Mouse (Mus musculus) erythroblast, embryonic 14.5 days (primary cell): ENCODE measurements around the gene Dusp15. TPM values are rescaled to one million over a fixed set of nuclear protein-coding genes. Genes with fewer than 3 reads are reported as not detected.

Experiments
- H3K27me3 ChIP-seq: 2 replicates; pipeline ENCODE4 v1.6.1; 2012; ENCODE audit warnings: inconsistent platforms; ENCODE audit not compliant: control insufficient read depth
- H3K36me3 ChIP-seq: 2 replicates; pipeline ENCODE4 v1.6.1; 2012; ENCODE audit warnings: mild to moderate bottlenecking, inconsistent platforms; ENCODE audit not compliant: control insufficient read depth
- H3K4me1 ChIP-seq: 2 replicates; pipeline ENCODE4 v1.6.1; 2012; ENCODE audit warnings: inconsistent platforms; ENCODE audit not compliant: control insufficient read depth
- H3K4me3 ChIP-seq: replicated peaks from 2 replicates; pipeline ENCODE3; 2012; ENCODE audit warnings: moderate library complexity, mild to moderate bottlenecking, inconsistent platforms
- H3K9me3 ChIP-seq: 2 replicates; pipeline ENCODE4 v1.6.1; 2012; ENCODE audit warnings: low read length, inconsistent platforms, mixed read lengths; ENCODE audit not compliant: control insufficient read depth
- GATA1 ChIP-seq: IDR thresholded peaks from 2 replicates; pipeline ENCODE4 v1.6.1; 2012; ENCODE audit warnings: low read length, inconsistent platforms, mixed read lengths
- TAL1 ChIP-seq: IDR thresholded peaks from 3 replicates; pipeline ENCODE4 v1.6.1; 2012; ENCODE audit warnings: low read length, inconsistent platforms, mixed read lengths
- polyA plus RNA-seq: library from polyadenylated mRNA; stranded (reverse); fragments of >175 nt; gene quantifications from 2 replicates; pipeline ENCODE4 v1.2.3, GENCODE M21; 2012

Gene Dusp15
- polyA plus RNA-seq, 1 experiment = not detected

GRCm38 (mm10) chr2:152911031-152911430 is 40.5 kb downstream of the Dusp15 start, which contains the start of gene Mylk2:
Gene Mylk2 (plus strand): TSS chr2:152911352.
- TF ChIP-seq GATA1 (no peak), TAL1 (no peak)
- Histone ChIP-seq H3K27me3 (peaks cover 46% of the 10 kb centered on the region), H3K4me3 (no peak within 1 kb of the TSS), H3K9me3 (no peaks in the 10 kb centered on the region), H3K4me1 (peaks cover 11% of the 10 kb centered on the region), H3K36me3 (no peaks in the 10 kb centered on the region)

DNA sequence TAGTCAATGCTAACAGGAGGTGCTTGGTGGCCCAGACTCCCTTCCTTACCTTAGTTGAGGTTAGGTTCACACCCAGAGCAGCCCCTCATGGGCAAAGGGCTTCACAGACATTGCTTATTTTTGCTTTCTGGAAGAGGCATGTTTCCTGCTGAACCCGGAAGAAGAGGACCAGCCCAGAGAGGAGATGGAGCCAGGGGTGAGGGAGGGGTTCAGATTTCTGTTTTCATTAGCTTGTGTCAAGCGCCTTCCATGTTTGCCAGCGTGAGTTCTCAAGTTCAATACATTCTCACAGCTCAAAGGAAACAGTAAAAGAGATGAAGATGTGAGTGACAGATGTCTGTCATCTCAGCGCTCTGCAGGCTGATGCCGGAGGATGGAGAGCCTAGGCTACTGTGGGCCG is 41.6 kb downstream of the Dusp15 start:
- Histone ChIP-seq H3K4me1 (peaks cover 9% of the 10 kb centered on the region), H3K27me3 (peaks cover 43% of the 10 kb centered on the region), H3K9me3 (no peaks in the 10 kb centered on the region), H3K36me3 (no peaks in the 10 kb centered on the region), H3K4me3 (no peak overlapping the region)
- TF ChIP-seq GATA1 (no peak), TAL1 (no peak)

GRCm38 (mm10) chr2:152907114-152907943 is 44.2 kb downstream of the Dusp15 start:
- H3K9me3 ChIP-seq = no peaks in the 10 kb centered on the region
- no peaks in the 10 kb centered on the region for H3K36me3 ChIP-seq
- no peak overlapping the region for H3K4me3 ChIP-seq
- TF ChIP-seq TAL1 (no peak), GATA1 (no peak)
- H3K4me1 ChIP-seq = no peaks in the 10 kb centered on the region
- peaks cover 25% of the 10 kb centered on the region for H3K27me3 ChIP-seq

DNA sequence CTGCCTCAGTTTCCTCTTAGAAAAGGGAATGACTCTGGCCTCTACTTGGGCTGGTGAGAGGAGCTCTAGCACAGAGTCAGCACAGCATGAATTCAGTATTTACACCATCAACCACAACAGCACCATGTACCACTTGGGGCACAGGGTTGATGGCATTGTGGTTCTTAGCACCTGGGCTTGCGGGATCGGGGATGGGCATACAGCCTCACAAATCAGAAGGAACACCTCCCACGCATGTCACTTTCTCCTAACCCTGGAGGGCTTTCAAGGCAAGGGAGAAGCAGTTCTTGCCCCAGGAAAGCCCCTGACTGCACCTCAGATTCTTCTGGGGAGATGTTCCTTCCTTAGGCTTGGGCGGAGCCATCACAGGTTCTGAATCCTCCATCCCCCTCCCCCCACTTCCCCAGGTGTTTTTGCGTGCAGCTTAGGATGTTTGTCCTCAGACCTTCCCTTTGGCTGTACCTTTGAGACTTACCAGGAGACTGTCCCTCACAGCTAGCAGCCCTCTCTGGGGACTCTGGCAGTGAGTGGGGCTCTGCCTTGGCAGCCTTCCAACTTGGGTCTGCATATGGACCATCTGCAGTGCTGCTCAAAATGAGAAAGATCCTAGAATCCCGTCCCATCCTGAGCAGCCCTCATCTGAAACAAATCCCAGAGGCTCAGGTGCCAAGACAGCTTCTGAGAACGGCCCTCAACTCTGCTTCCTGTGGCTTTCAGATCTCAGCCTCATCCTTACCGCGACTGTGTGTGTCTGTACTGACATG is 45.0 kb downstream of the Dusp15 start:
- no peaks in the 10 kb centered on the region for H3K9me3 ChIP-seq
- H3K36me3 ChIP-seq = peaks cover 4% of the 10 kb centered on the region
- no peak overlapping the region for H3K4me3 ChIP-seq
- peaks cover 1% of the 10 kb centered on the region; the same call in 1 of the 2 replicates for H3K4me1 ChIP-seq
- no peak for TF ChIP-seq GATA1
- H3K27me3 ChIP-seq = peaks cover 19% of the 10 kb centered on the region

GRCm38 (mm10) chr2:152905036-152905829 is 46.3 kb downstream of the Dusp15 start:
- TF ChIP-seq GATA1 = no peak
- no peak for TF ChIP-seq TAL1
- H3K4me1 ChIP-seq = peaks cover 1% of the 10 kb centered on the region; the same call in 1 of the 2 replicates
- no peaks in the 10 kb centered on the region for H3K9me3 ChIP-seq
- peaks cover 7% of the 10 kb centered on the region for H3K27me3 ChIP-seq
- peaks cover 7% of the 10 kb centered on the region for H3K36me3 ChIP-seq
- no peak overlapping the region for H3K4me3 ChIP-seq

DNA sequence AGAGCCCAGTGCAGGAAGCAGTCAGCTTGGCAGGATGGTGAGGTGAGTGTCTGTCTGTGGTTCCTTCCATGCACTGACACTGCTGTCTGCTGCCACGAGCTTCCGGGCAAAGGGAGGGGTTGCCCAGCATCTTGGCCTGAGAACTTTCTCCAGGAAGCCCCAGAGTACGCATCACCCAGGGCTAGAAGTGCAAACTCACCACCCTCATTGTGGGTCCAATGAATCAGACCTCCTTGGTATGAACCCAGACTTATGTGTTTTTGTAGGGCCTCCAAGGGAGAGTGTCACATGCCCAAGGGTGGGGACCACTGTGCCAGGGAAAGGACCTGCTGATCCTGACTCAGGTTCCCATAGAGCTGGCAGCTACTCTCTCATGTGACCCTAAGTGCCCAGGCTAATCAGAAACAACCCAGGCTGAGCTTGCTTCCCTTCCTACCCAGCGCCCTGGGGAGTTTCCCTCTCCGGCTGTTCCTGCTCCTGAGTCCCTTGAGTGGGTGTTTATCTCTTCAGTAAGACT is 47.3 kb downstream of the Dusp15 start:
- no peak for TF ChIP-seq TAL1
- TF ChIP-seq GATA1 = no peak

GRCm38 (mm10) chr2:152903586-152903985 is 47.9 kb downstream of the Dusp15 start:
- peaks cover 18% of the 10 kb centered on the region for H3K36me3 ChIP-seq
- H3K9me3 ChIP-seq = no peaks in the 10 kb centered on the region
- H3K4me3 ChIP-seq = no peak overlapping the region
- H3K27me3 ChIP-seq = peaks cover 3% of the 10 kb centered on the region
- TF ChIP-seq TAL1 (no peak), GATA1 (no peak)
- peaks cover 1% of the 10 kb centered on the region; the same call in 1 of the 2 replicates for H3K4me1 ChIP-seq

More for the DNA sequence above, 47.3 kb downstream of the Dusp15 start:
- Histone ChIP-seq H3K27me3 (peaks cover 3% of the 10 kb centered on the region), H3K9me3 (no peaks in the 10 kb centered on the region), H3K4me1 (peaks cover 1% of the 10 kb centered on the region; the same call in 1 of the 2 replicates), H3K4me3 (no peak overlapping the region), H3K36me3 (peaks cover 12% of the 10 kb centered on the region)

DNA sequence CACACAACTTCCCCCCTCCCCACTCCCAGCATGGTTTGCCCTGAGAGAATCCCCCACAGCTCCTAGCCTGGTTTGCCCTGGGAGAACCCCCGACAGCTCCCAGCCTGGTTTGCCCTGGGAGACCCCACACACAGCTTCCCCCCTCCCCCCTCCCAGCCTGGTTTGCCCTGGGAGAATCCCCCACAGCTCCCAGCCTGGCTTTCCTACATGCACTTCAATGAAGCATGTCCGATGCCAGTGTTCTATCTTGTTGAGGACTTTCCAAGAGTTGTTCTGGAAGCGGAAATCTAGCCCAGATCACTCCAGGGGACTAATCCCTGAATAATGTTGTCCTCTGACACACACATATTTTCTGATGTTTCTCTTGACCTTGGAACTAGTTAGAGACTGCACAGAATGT is 48.8 kb downstream of the Dusp15 start:
- peaks cover 3% of the 10 kb centered on the region for H3K27me3 ChIP-seq
- H3K4me3 ChIP-seq = no peak overlapping the region
- peaks cover 1% of the 10 kb centered on the region; the same call in 1 of the 2 replicates for H3K4me1 ChIP-seq
- H3K9me3 ChIP-seq = no peaks in the 10 kb centered on the region
- peaks cover 19% of the 10 kb centered on the region for H3K36me3 ChIP-seq
- TF ChIP-seq GATA1 (no peak), TAL1 (no peak)
